Mouse (Mus musculus) lung, postnatal 0 days (tissue): ENCODE data around the gene Aatf.

Experiments used
- CTCF ChIP-seq: IDR thresholded peaks from 2 replicates; pipeline ENCODE4 v1.5.1; 2016; ENCODE audit warnings: antibody characterized with exemption, mild to moderate bottlenecking
- EP300 ChIP-seq: IDR thresholded peaks from 2 replicates; pipeline ENCODE4 v1.6.1; 2016; ENCODE audit warnings: antibody characterized with exemption, mild to moderate bottlenecking, control low read depth

DNA sequence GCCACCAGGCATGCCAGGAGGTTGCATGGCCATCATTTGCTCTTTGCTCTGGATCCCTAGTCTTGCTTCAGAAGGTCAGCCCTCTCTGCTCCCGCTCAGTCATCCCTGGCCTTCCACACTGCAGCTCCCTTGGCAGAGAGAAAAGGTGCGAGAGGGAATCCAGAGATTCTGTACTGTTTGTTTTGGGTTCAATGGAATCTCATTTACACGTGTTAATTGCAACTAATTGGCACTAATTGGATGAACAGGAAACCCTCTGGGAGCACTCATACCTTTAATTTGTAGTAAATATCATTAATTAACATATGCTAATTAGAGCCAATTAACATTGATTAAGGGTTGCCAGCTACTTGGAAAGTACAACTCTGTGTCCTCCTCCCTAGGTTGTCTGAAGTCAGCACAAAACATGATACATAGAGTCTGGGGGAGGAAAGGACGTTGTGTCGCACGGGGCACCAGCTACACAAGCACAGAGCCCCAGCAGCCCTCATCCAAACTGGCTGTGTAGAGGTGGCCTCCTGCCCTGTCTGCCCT is 36.0 kb upstream of the Aatf start:
- TF ChIP-seq CTCF (no peak), EP300 (no peak)
